ENCODE assay signal across 24 mouse cellular contexts in the genomic region with DNA sequence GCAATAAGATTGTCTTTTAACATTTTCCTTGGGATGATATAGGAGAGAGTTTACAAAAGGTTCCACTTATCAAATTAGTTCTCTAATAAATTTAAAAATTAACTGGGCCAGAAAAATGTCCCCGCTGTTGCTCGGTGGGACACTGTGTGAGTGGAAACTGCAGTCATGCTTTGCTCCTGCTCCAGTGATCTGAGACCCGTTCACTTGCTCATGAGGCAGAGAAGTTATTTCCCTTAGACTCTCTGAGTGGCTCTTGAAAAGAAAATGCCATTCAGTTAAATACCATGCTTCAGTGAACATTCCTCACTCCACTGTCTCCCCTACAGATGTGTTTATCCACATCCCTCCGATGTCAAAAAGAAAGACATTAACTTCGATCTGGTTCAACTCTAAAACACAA.
DNase-seq lines count a peak whose midpoint lies in the region; ATAC-seq and TF ChIP-seq lines count a peak whose summit lies in the region.
"Had no signal": no experiment of that assay in that cellular context is flagged by ENCODE, and none has a peak within 500 bp of the region (broad histone marks: within the 10 kb centered on the region; RNA-seq: fewer than 3 reads in every experiment).

No protein-coding gene starts in this region.

- H3K9ac ChIP-seq in kidney, embryonic 14.5 days (ENCODE audit: low read depth, low read length) = no peak overlapping the region
- H3K9ac ChIP-seq in kidney, embryonic 16.5 days (replicated peaks; ENCODE audit: low read length) = no peak overlapping the region
- H3K9ac ChIP-seq in midbrain, embryonic 11.5 days (ENCODE audit: low read length) = no peak overlapping the region
- no peak overlapping the region for H3K9ac ChIP-seq in midbrain, embryonic 16.5 days (ENCODE audit: low read depth, low read length)
- H3K9ac ChIP-seq: embryonic facial prominence, embryonic 12.5 days; forebrain, embryonic 13.5 days had no signal

- no peak for DNase-seq in kidney, postnatal 14 days
- DNase-seq in kidney, adult 2 months = no peak
- DNase-seq in midbrain, embryonic 11.5 days (ENCODE audit: low spot score, missing footprints) = peak; percentile 68
- peak; percentile 6 for DNase-seq in mesoderm, embryonic 11.5 days (ENCODE audit: low read depth, low spot score)
- DNase-seq: adrenal gland, adult 8-10 months; adrenal gland, postnatal 14 days; adrenal gland, postnatal 36 days; B cell, adult 2 months; cerebellum, adult 11-12 months; cerebellum, adult 2 months; cerebellum, adult 9-10 months; cerebellum, postnatal 10 days; cerebellum, postnatal 25 days had no signal

- TF ChIP-seq POLR2A in kidney, adult 2 months (IDR thresholded peaks at IDR 0.05; ENCODE audit: low read depth, low read length) = no peak

- peak; percentile 75; the same call in 1 of the 2 replicates for ATAC-seq in kidney, embryonic 14.5 days (ENCODE audit: low FRiP score, low TSS enrichment)
- ATAC-seq in kidney, embryonic 16.5 days (ENCODE audit: low FRiP score, low TSS enrichment) = peak; percentile 86
- no peak for ATAC-seq in midbrain, embryonic 11.5 days (ENCODE audit: low FRiP score)
- ATAC-seq in midbrain, embryonic 16.5 days = no peak
- ATAC-seq: activated CD4-positive, CD25-positive, alpha-beta regulatory T cell, adult 4 months; CD4-positive, CD25-positive, alpha-beta regulatory T cell, adult 4 months; forebrain, embryonic 13.5 days; Patski had no signal

- 45% methylated on average over 5 of the region's 5 CpGs for WGBS in kidney, embryonic 14.5 days
- 34% methylated on average over 5 of the region's 5 CpGs for WGBS in kidney, embryonic 16.5 days
- WGBS in kidney, adult 2 months = 22% methylated on average over 5 of the region's 5 CpGs
- WGBS in midbrain, embryonic 11.5 days = 36% methylated on average over 5 of the region's 5 CpGs
- WGBS in midbrain, embryonic 16.5 days = 24% methylated on average over 5 of the region's 5 CpGs

- H3K27me3 ChIP-seq in kidney, embryonic 14.5 days (ENCODE audit: control insufficient read depth, insufficient read depth, low read length) = no peaks in the 10 kb centered on the region
- H3K27me3 ChIP-seq in kidney, embryonic 16.5 days (ENCODE audit: insufficient read depth, low read length) = no peaks in the 10 kb centered on the region
- H3K27me3 ChIP-seq in kidney, adult 2 months (replicated peaks; ENCODE audit: control insufficient read depth, insufficient read depth, low read length) = no peaks in the 10 kb centered on the region
- H3K27me3 ChIP-seq in midbrain, embryonic 11.5 days (ENCODE audit: control insufficient read depth, insufficient read depth, low read length) = no peaks in the 10 kb centered on the region
- no peaks in the 10 kb centered on the region for H3K27me3 ChIP-seq in midbrain, embryonic 16.5 days (ENCODE audit: control insufficient read depth, insufficient read depth, low read depth, low read length)
- H3K27me3 ChIP-seq: CH12.LX; embryonic facial prominence, embryonic 12.5 days; forebrain, embryonic 13.5 days had no signal

- H3K36me3 ChIP-seq in kidney, embryonic 14.5 days (ENCODE audit: control insufficient read depth, insufficient read depth, low read length) = no peaks in the 10 kb centered on the region
- no peaks in the 10 kb centered on the region for H3K36me3 ChIP-seq in kidney, embryonic 16.5 days (ENCODE audit: insufficient read depth, low read length)
- H3K36me3 ChIP-seq in kidney, adult 2 months (ENCODE audit: control insufficient read depth, insufficient read depth, low read length) = no peaks in the 10 kb centered on the region
- H3K36me3 ChIP-seq in midbrain, embryonic 11.5 days (ENCODE audit: control insufficient read depth, insufficient read depth, low read length) = no peaks in the 10 kb centered on the region
- H3K36me3 ChIP-seq in midbrain, embryonic 16.5 days (ENCODE audit: control insufficient read depth, insufficient read depth, low read length) = no peaks in the 10 kb centered on the region
- H3K36me3 ChIP-seq: embryonic facial prominence, embryonic 10.5 days; embryonic facial prominence, embryonic 12.5 days; G1E had no signal

- TF ChIP-seq CTCF in kidney, adult 2 months (conservative IDR thresholded peaks at IDR 0.05; ENCODE audit: insufficient read depth, insufficient read length, low read depth, low read length) = no peak

- no peak overlapping the region for H3K4me2 ChIP-seq in kidney, embryonic 14.5 days (replicated peaks; ENCODE audit: low read depth, low read length)
- no peak overlapping the region for H3K4me2 ChIP-seq in kidney, embryonic 16.5 days (replicated peaks; ENCODE audit: low read depth, low read length)
- no peak overlapping the region for H3K4me2 ChIP-seq in midbrain, embryonic 11.5 days
- no peak overlapping the region for H3K4me2 ChIP-seq in midbrain, embryonic 16.5 days (ENCODE audit: low read length)
- H3K4me2 ChIP-seq: embryonic facial prominence, embryonic 12.5 days; forebrain, embryonic 13.5 days had no signal

- H3K4me3 ChIP-seq in kidney, embryonic 14.5 days (ENCODE audit: low read length) = no peak overlapping the region
- no peak overlapping the region for H3K4me3 ChIP-seq in kidney, embryonic 16.5 days (ENCODE audit: low read length)
- H3K4me3 ChIP-seq in kidney, adult 2 months (ENCODE audit: insufficient read depth, low read depth, low read length) = no peak overlapping the region
- no peak overlapping the region for H3K4me3 ChIP-seq in midbrain, embryonic 11.5 days (ENCODE audit: low read depth, low read length)
- no peak overlapping the region for H3K4me3 ChIP-seq in midbrain, embryonic 16.5 days (ENCODE audit: low read depth, low read length)
- H3K4me3 ChIP-seq: embryonic facial prominence, embryonic 10.5 days; embryonic facial prominence, embryonic 12.5 days; forebrain, embryonic 13.5 days had no signal

- no peak overlapping the region for H3K27ac ChIP-seq in kidney, embryonic 14.5 days (ENCODE audit: low read depth, low read length)
- no peak overlapping the region for H3K27ac ChIP-seq in kidney, embryonic 16.5 days (ENCODE audit: low read length)
- H3K27ac ChIP-seq in kidney, adult 2 months (ENCODE audit: insufficient read depth, low read depth, low read length) = no peak overlapping the region
- no peak overlapping the region for H3K27ac ChIP-seq in midbrain, embryonic 11.5 days (ENCODE audit: low read depth, low read length)
- H3K27ac ChIP-seq in midbrain, embryonic 16.5 days (ENCODE audit: low read length) = no peak overlapping the region
- H3K27ac ChIP-seq: embryonic facial prominence, embryonic 10.5 days; embryonic facial prominence, embryonic 12.5 days; forebrain, embryonic 13.5 days had no signal

- no peaks in the 10 kb centered on the region for H3K4me1 ChIP-seq in kidney, embryonic 14.5 days (ENCODE audit: control insufficient read depth, insufficient read depth, low read length)
- no peaks in the 10 kb centered on the region for H3K4me1 ChIP-seq in kidney, embryonic 16.5 days (ENCODE audit: insufficient read depth, low read length)
- H3K4me1 ChIP-seq in kidney, adult 2 months (ENCODE audit: control insufficient read depth, insufficient read depth, low read length) = no peaks in the 10 kb centered on the region
- peaks cover 10% of the 10 kb centered on the region for H3K4me1 ChIP-seq in midbrain, embryonic 11.5 days (ENCODE audit: control insufficient read depth, insufficient read depth, low read length)
- H3K4me1 ChIP-seq in midbrain, embryonic 16.5 days (ENCODE audit: control insufficient read depth, insufficient read depth, low read length) = no peaks in the 10 kb centered on the region
- H3K4me1 ChIP-seq: embryonic facial prominence, embryonic 10.5 days; embryonic facial prominence, embryonic 12.5 days had no signal

- no peaks in the 10 kb centered on the region for H3K9me3 ChIP-seq in kidney, embryonic 14.5 days (ENCODE audit: control insufficient read depth, low read length)
- no peaks in the 10 kb centered on the region for H3K9me3 ChIP-seq in kidney, embryonic 16.5 days (ENCODE audit: low read length)
- no peaks in the 10 kb centered on the region for H3K9me3 ChIP-seq in midbrain, embryonic 11.5 days (ENCODE audit: control insufficient read depth, low read length)
- no peaks in the 10 kb centered on the region for H3K9me3 ChIP-seq in midbrain, embryonic 16.5 days (replicated peaks; ENCODE audit: control insufficient read depth, low read length, poor library complexity, severe bottlenecking)
- H3K9me3 ChIP-seq: embryonic facial prominence, embryonic 10.5 days; embryonic facial prominence, embryonic 12.5 days; forebrain, embryonic 13.5 days had no signal

Comparison
In these comparisons a context has a peak if more than half of its experiments do, and no peak if none do; other contexts are left out.
1. ATAC-seq: peak in kidney, embryonic 14.5 days (single experiment) and kidney, embryonic 16.5 days (single experiment); none in midbrain, embryonic 11.5 days (single experiment) and midbrain, embryonic 16.5 days (single experiment).
2. DNase-seq: peak in midbrain, embryonic 11.5 days (single experiment) and mesoderm, embryonic 11.5 days (single experiment); none in kidney, postnatal 14 days (single experiment) and kidney, adult 2 months (single experiment).